Mouse (Mus musculus) neural tube, embryonic 13.5 days (tissue): Measurements from ENCODE around the gene Gal3st4. TPM values are rescaled to one million over a fixed set of nuclear protein-coding genes. Genes with fewer than 3 reads are reported as not detected.
"Not testable (repeated sequence)": the region's sequence is repeated elsewhere in the genome, so short reads cannot be mapped to it uniquely, and the experiment has no call there.

Source experiments
- ATAC-seq: fragments of 200-750 bp; cut with Nextera tagmentation; 2 replicates; pipeline ENCODE4 v1.8.0; 2017; ENCODE audit warnings: low read depth, mild to moderate bottlenecking, moderate TSS enrichment, moderate library complexity
- H3K27ac ChIP-seq: fragments of 300-500 bp; sonication (generic); replicated peaks from 2 replicates; pipeline ENCODE4 v1.5.1; 2015; ENCODE audit warnings: moderate library complexity, mild to moderate bottlenecking, inconsistent platforms
- H3K27me3 ChIP-seq: fragments of 300-500 bp; sonication (generic); 2 replicates; pipeline ENCODE4 v1.6.1; 2015; ENCODE audit warnings: mild to moderate bottlenecking, inconsistent platforms
- H3K36me3 ChIP-seq: fragments of 300-500 bp; sonication (generic); 2 replicates; pipeline ENCODE4 v1.6.1; 2015; ENCODE audit warnings: mild to moderate bottlenecking, inconsistent platforms
- H3K4me1 ChIP-seq: fragments of 300-500 bp; sonication (generic); replicated peaks from 2 replicates; pipeline ENCODE4 v1.6.1; 2015; ENCODE audit warnings: inconsistent platforms
- H3K4me2 ChIP-seq: fragments of 300-500 bp; sonication (generic); 2 replicates; pipeline ENCODE4 v1.6.1; 2015; ENCODE audit warnings: inconsistent platforms, mild to moderate bottlenecking, moderate library complexity
- H3K4me3 ChIP-seq: fragments of 300-500 bp; sonication (generic); 2 replicates; pipeline ENCODE4 v1.5.1; 2015; ENCODE audit warnings: mild to moderate bottlenecking, inconsistent platforms
- H3K9ac ChIP-seq: fragments of 300-500 bp; sonication (generic); 2 replicates; pipeline ENCODE4 v1.6.1; 2015; ENCODE audit warnings: moderate library complexity, mild to moderate bottlenecking, inconsistent platforms
- H3K9me3 ChIP-seq: fragments of 300-500 bp; sonication (generic); 2 replicates; pipeline ENCODE4 v1.6.1; 2016; ENCODE audit warnings: inconsistent platforms
- WGBS: fragments of 180-500 bp; shearing (Covaris S2); methylation state at CpG from one replicate; pipeline ENCODE4 v1.1.7; 2015; 5-methylcytosine and 5-hydroxymethylcytosine counted together
- polyA plus RNA-seq: library from polyadenylated mRNA; unstranded; fragments of >200 nt; fragmentation: Nextera tagmentation; extraction: Ambion mirVana; gene quantifications from 2 replicates; pipeline ENCODE4 v1.2.1, GENCODE M21; 2015

The Gal3st4 gene
- polyA plus RNA-seq, 1 experiment from 2014 or later: 3.2 TPM

DNA sequence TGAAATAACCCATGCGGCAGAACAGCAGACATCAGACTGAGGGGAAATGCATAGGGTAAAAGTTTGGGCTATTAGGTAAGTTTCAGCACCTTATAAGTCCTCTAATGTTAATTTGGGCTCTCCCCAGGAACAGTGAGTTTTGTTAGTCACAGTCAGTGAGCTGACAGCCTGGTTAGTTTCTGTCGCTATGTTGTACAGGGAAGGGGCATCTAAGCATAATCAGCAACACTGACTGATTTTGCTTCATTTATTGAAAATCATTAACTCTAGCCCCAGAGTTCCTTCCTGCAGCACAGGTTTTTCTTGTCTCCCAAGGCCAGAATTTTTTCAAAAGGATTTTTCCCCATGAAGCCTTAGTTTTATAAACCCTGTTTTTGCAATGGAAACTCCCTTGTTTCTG lies 38.9 kb downstream of the Gal3st4 start:
- no peaks in the 10 kb centered on the region for H3K27me3 ChIP-seq
- no peak for ATAC-seq

DNA sequence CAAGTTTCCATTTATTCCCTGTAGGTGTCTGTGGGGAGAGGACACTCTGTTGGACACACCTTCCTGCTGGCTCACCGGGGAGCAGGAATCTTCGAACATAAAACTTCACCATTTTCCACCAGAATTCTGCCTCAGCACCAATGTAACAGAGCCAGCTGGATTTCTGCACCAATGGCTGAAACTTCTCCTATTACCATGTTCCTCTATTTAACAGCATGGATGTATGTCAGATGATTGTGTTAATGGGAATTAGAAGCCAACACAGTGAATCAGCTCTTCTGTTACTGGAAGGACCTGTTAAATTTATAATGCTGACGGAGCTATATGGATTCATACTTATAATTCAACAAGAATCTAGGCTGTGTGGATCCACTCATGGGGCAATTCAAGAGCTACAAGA lies 43.1 kb downstream of the Gal3st4 start:
- Histone ChIP-seq H3K9ac (no peak overlapping the region), H3K4me3 (no peak overlapping the region), H3K36me3 (no peaks in the 10 kb centered on the region), H3K27me3 (no peaks in the 10 kb centered on the region), H3K4me1 (no peaks in the 10 kb centered on the region), H3K27ac (no peak overlapping the region), H3K9me3 (no peaks in the 10 kb centered on the region), H3K4me2 (no peak overlapping the region)
- no peak for ATAC-seq
- 93% methylated on average over 3 of the region's 3 CpGs for WGBS

More for the DNA sequence above, 38.9 kb downstream of the Gal3st4 start:
- 93% methylated on average over 2 of the region's 2 CpGs for WGBS
- Histone ChIP-seq H3K4me3 (no peak overlapping the region), H3K4me2 (no peak overlapping the region), H3K9me3 (no peaks in the 10 kb centered on the region), H3K36me3 (no peaks in the 10 kb centered on the region), H3K4me1 (no peaks in the 10 kb centered on the region), H3K9ac (no peak overlapping the region), H3K27ac (no peak overlapping the region)

DNA sequence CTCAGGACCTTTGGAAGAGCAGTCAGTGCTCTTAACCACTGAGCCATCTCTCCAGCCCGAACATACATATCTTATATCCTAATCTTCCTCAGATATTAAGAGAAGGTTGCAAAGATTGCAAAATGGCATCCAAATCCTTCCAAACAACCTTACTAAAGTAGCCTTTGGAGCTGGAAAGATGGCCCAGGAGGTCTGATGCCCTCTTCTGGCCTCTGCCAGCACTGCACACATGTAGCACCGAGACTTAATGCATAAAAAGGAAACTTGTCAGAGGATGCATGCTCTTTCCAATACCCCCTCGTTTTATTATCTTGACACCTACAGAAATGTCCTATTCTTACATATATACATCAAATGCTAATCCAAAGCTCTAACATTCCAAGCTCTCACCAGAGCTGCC lies 44.6 kb downstream of the Gal3st4 start:
- no peak overlapping the region for H3K4me3 ChIP-seq
- no peak overlapping the region for H3K27ac ChIP-seq
- 55% methylated on average over 3 of the region's 3 CpGs for WGBS
- H3K27me3 ChIP-seq: no peaks in the 10 kb centered on the region
- no peak overlapping the region for H3K9ac ChIP-seq
- no peaks in the 10 kb centered on the region for H3K36me3 ChIP-seq
- H3K9me3 ChIP-seq: no peaks in the 10 kb centered on the region
- no peak for ATAC-seq
- H3K4me2 ChIP-seq: no peak overlapping the region
- H3K4me1 ChIP-seq: no peaks in the 10 kb centered on the region

- Histone ChIP-seq H3K27me3 (no peaks in the 10 kb centered on the region), H3K9ac (no peak overlapping the region), H3K36me3 (no peaks in the 10 kb centered on the region), H3K9me3 (no peaks in the 10 kb centered on the region), H3K27ac (no peak overlapping the region), H3K4me2 (no peak overlapping the region), H3K4me1 (no peaks in the 10 kb centered on the region), H3K4me3 (no peak overlapping the region)
- 87% methylated on average over 2 of the region's 2 CpGs for WGBS
- no peak for ATAC-seq
These were observed 45.3 kb downstream of the Gal3st4 start for GRCm38 (mm10) chr5:138227367-138227766.

- no peaks in the 10 kb centered on the region for H3K9me3 ChIP-seq
- H3K27ac ChIP-seq: no peak overlapping the region
- no peak for ATAC-seq
- no peak overlapping the region for H3K4me3 ChIP-seq
- 71% methylated on average over 4 of the region's 4 CpGs for WGBS
- no peak overlapping the region for H3K9ac ChIP-seq
- no peak overlapping the region for H3K4me2 ChIP-seq
- no peaks in the 10 kb centered on the region for H3K27me3 ChIP-seq
- no peaks in the 10 kb centered on the region for H3K36me3 ChIP-seq
- no peaks in the 10 kb centered on the region for H3K4me1 ChIP-seq
These were observed 46.1 kb downstream of the Gal3st4 start for GRCm38 (mm10) chr5:138226491-138226890.

- WGBS: 65% methylated on average over 2 of the region's 2 CpGs
- no peaks in the 10 kb centered on the region for H3K36me3 ChIP-seq
- H3K27ac ChIP-seq: no peak within 1 kb of the TSS
These were observed 46.9 kb downstream of the Gal3st4 start, which contains the start of gene Nxpe5 for GRCm38 (mm10) chr5:138225700-138226099. Gene Nxpe5 (plus strand): TSS chr5:138225898.

DNA sequence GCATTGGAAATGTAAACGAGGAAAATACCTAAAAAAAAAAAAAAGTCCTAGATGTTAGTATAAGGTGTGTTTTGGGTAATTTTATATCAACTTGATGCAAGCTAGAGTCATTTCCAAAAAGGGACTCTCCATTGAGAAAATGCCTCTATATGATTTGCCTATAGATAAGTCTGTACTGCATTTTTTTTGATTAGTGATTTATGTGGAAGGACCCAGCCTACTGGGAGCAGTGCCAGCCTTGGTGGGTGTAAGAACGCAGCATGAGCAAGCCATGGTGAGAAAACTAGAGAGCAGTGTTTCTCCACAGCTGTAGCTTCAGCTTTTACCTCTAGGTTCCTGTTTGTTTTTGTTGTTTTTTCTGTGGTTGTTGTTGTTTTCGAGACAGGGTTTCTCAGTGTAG lies 49.4 kb downstream of the Gal3st4 start:
- H3K4me2 ChIP-seq: no peak overlapping the region
- whole genome bisulfite sequencing: 62% methylated on average over 3 of the region's 3 CpGs
- H3K9ac ChIP-seq: no peak overlapping the region
- no peaks in the 10 kb centered on the region for H3K36me3 ChIP-seq
- no peak overlapping the region for H3K4me3 ChIP-seq
- no peaks in the 10 kb centered on the region for H3K9me3 ChIP-seq
- no peaks in the 10 kb centered on the region for H3K4me1 ChIP-seq
- no peaks in the 10 kb centered on the region for H3K27me3 ChIP-seq
- no peak overlapping the region for H3K27ac ChIP-seq
- ATAC-seq: no peak

More at GRCm38 (mm10) chr5:138225700-138226099, 46.9 kb downstream of the Gal3st4 start, which contains the start of gene Nxpe5:
- no peak within 1 kb of the TSS for H3K4me2 ChIP-seq
- no peaks in the 10 kb centered on the region for H3K27me3 ChIP-seq
- ATAC-seq: no peak
- H3K4me1 ChIP-seq: no peaks in the 10 kb centered on the region
- no peak within 1 kb of the TSS for H3K4me3 ChIP-seq
- no peak within 1 kb of the TSS for H3K9ac ChIP-seq
- no peaks in the 10 kb centered on the region for H3K9me3 ChIP-seq

GRCm38 (mm10) chr5:138222111-138222510 lies 50.5 kb downstream of the Gal3st4 start:
- H3K4me3 ChIP-seq: no peak overlapping the region
- H3K27me3 ChIP-seq: no peaks in the 10 kb centered on the region
- H3K9me3 ChIP-seq: no peaks in the 10 kb centered on the region
- no peaks in the 10 kb centered on the region for H3K36me3 ChIP-seq
- no peak for ATAC-seq
- H3K4me2 ChIP-seq: no peak overlapping the region
- no peak overlapping the region for H3K27ac ChIP-seq
- no peaks in the 10 kb centered on the region for H3K4me1 ChIP-seq
- WGBS: 25% methylated on average over 4 of the region's 4 CpGs
- H3K9ac ChIP-seq: no peak overlapping the region

DNA sequence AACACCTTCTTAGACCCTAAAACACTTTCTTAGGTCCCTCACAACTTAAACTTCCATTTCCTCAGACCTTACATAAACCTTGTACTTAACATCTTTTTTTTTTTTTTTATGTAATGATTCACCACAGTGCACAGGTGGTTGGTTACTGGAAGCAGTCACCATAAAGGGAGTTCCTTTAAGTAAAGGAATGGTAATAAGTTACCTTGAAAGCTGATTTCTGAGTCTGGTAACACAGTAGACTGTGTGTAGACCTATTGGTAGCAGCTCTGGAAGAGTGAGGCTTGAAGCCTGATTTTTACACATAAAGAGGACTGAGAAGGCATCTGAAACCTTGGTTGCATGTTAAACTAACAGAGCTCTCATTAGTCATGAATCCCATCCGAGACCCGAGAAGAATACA lies 52.8 kb downstream of the Gal3st4 start:
- no peak overlapping the region for H3K9ac ChIP-seq
- H3K4me2 ChIP-seq: no peak overlapping the region
- H3K9me3 ChIP-seq: peaks cover 8% of the 10 kb centered on the region; the same call in 1 of the 2 replicates
- no peaks in the 10 kb centered on the region for H3K4me1 ChIP-seq
- no peaks in the 10 kb centered on the region for H3K27me3 ChIP-seq
- no peak overlapping the region for H3K27ac ChIP-seq
- no peaks in the 10 kb centered on the region for H3K36me3 ChIP-seq
- no peak overlapping the region for H3K4me3 ChIP-seq
- WGBS: 83% methylated on average over 2 of the region's 2 CpGs
- no peak for ATAC-seq

GRCm38 (mm10) chr5:138216632-138217031 lies 56.0 kb downstream of the Gal3st4 start:
- not testable (repeated sequence) for H3K27ac ChIP-seq, H3K4me1 ChIP-seq, H3K27me3 ChIP-seq, H3K4me2 ChIP-seq, ATAC-seq, H3K36me3 ChIP-seq, H3K4me3 ChIP-seq, H3K9ac ChIP-seq
- WGBS: 92% methylated on average over 13 of the region's 13 CpGs
- H3K9me3 ChIP-seq: peaks cover 13% of the 10 kb centered on the region

Other genes starting within 250 kb of the Gal3st4 start
- not detected in 2 replicates for gene Smok3c, start 219.6 kb downstream of the Gal3st4 start, polyA plus RNA-seq
- 26.1 and 26.5 TPM in 2 replicates for gene Zkscan1, start 187.8 kb downstream of the Gal3st4 start, polyA plus RNA-seq
- gene Zscan21, start 155.9 kb downstream of the Gal3st4 start, polyA plus RNA-seq: 96.3 and 98.2 TPM in 2 replicates
- gene Zfp113, start 117.1 kb downstream of the Gal3st4 start, polyA plus RNA-seq: 27.8 and 32.2 TPM in 2 replicates
- 307 and 311 TPM in 2 replicates for gene Cops6, start 111.8 kb downstream of the Gal3st4 start, polyA plus RNA-seq
- gene Ap4m1, start 100.8 kb downstream of the Gal3st4 start, polyA plus RNA-seq: 21.6 and 23.5 TPM in 2 replicates
- gene Mcm7, start 100.4 kb downstream of the Gal3st4 start, polyA plus RNA-seq: 96.3 and 104 TPM in 2 replicates
- 81.7 and 85.6 TPM in 2 replicates for gene Taf6, start 85.4 kb downstream of the Gal3st4 start, polyA plus RNA-seq
- gene Cnpy4, start 85.4 kb downstream of the Gal3st4 start, polyA plus RNA-seq: 34.0 and 37.3 TPM in 2 replicates
- 12.9 and 13.5 TPM in 2 replicates for gene Mblac1, start 78.5 kb downstream of the Gal3st4 start, polyA plus RNA-seq
- not detected in 2 replicates for gene Nxpe5, start 46.9 kb downstream of the Gal3st4 start, polyA plus RNA-seq
- gene Lamtor4, start 17.4 kb downstream of the Gal3st4 start, polyA plus RNA-seq: 89.7 and 94.5 TPM in 2 replicates
- 17.3 and 18.3 TPM in 2 replicates for gene BC037034, start 8.8 kb downstream of the Gal3st4 start, polyA plus RNA-seq
- 0.08 TPM in 1 of 2 replicates, not detected in the other for gene Gm43720, start 7.1 kb upstream of the Gal3st4 start, polyA plus RNA-seq
- 184 and 198 TPM in 2 replicates for gene Gpc2, start 7.2 kb upstream of the Gal3st4 start, polyA plus RNA-seq
- gene Stag3, start 7.4 kb upstream of the Gal3st4 start, polyA plus RNA-seq: 3.6 and 4.4 TPM in 2 replicates
- gene Pvrig, start 69.1 kb upstream of the Gal3st4 start, polyA plus RNA-seq: not detected in 2 replicates
- gene Zfp157, start 168.6 kb upstream of the Gal3st4 start, polyA plus RNA-seq: 67.0 and 68.6 TPM in 2 replicates